Mouse (Mus musculus) testis, postnatal 14 days (tissue): Measurements from ENCODE around the gene Cnbp.

ENCODE experiments used
- DNase-seq: peaks from one replicate; pipeline ENCODE4 v3.0.0; 2021; ENCODE audit warnings: low spot score

Cnbp gene

DNA sequence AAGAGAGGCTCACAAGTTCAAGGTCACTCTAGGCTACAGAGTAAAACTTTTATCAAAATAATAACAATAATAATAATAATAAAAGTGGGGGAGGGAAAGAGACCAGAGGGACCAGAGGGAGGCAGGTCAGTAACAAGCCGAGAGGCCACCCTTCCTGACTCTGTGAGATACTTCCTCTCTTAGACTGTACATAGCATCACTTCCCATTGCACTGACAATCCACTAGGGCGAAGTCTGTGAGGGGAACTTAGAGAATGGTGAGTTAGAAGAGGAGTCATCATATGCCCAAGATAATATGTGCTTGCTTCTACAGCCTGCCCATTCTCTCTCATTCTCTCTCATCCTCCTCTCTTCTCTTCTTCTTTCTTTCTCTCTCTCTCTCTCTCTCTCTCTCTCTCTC lies 44.9 kb downstream of the Cnbp start:
- DNase-seq, result no peak

DNA sequence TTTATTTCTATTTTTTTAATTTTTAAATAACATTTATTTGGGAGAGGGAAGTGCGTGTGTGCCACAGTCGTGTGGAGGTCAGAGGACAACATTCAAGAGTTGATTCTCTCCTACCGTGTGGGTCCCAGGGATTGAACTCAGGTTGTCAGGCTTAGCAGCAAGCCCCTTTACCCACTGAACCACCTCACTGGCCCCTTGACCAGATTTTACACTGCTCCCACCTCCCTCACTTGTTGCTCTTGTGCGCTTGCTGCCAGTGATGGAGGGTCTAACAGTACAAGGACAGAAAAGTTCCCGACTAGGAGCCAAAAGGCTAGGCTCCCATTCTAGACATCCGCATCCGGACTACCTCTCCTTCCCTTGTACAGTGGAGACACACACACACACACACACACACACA lies 45.5 kb downstream of the Cnbp start:
- no peak for DNase-seq

DNA sequence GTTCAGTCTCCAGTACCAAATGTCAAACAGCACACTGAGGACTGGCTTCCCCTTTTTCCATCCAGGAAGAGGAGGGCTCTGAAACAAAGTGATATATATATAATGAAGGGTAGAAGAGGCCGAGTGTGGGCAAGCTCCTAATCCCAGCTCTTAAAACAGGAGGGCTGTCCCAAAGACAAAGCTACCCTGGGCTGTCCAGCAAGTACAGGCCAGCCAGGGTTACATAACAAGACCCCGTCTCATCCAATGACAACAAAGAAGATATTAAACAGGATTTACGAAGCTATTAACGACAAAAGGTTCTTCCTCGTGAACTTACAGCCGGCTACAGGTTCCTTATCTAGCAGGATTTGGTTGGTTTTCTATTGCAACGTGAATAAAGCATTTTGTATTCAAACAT lies 46.0 kb downstream of the Cnbp start:
- DNase-seq, result no peak

DNA sequence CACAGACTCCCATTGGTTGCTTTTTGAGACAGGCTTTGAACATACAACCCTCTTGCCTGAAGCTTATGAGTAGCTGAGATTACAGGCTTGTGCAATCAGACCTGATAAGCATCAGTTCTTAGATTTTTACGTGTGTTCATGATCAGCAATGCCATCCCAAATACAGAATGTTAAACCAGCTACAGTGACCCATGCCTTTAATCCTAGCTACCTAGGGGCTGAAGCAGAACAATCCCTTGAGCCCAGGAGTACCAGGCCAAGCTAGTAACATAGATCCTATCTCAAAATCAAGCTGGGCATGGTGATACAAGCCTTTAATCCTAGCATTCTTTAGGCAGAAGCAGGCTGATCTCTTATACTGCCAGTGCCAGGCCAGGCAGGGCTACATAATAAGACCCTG lies 46.9 kb downstream of the Cnbp start:
- DNase-seq, result no peak

DNA sequence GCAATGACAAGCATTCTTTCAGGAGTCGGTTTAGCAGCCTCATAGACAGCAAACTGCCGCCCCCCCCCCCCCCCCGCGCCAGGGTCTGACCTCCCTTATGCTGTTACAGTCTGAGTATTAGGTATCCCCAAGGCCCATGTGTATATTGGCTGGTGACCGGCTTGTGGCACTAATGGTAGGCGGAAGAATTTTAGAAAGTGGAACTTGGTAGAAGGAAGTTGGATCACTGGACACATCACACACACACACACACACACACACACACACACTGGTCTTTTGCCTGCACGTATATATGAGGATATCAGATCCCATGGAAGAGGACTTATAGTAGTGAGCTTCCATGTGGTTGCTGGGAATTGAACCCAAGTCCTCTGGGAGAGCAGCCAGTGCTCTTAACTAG lies 48.4 kb downstream of the Cnbp start:
- no peak for DNase-seq

DNA sequence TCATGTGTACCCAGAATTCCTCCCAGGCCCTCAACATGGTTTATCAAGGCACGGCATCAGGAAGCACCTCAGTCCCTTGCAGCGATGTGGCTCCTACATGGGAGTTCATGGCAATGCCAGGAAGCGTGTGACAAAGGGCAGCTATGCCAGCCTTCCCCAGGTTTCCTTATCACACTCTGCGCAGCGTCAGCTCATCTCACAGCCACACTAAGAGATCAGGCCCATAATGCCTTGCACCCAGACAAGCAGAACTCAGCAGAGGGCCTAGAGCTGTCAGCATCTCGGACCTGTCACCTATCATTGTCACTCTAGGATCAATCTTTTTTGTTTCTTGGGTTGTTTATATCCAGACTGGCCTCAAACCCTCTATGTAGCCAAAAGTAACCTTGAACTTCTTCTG lies 51.3 kb downstream of the Cnbp start:
- no peak for DNase-seq

DNA sequence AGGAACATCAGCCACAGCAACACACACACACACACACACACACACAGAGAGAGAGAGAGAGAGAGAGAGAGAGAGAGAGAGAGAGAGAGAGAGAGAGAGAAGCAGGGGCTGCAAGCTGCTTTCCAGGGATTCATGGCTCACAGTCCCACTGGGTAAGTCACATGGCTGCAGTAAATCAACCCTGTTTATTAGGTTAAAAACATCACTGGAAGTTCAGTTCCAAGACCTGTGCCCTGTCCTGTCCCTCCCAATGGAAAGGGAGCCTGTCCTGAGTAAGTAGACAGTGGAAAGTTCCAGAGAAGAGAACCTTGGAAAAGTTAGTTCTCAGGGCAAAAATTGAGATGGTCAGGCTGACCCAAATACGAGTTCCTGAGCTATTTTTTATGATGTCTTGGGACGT lies 53.6 kb downstream of the Cnbp start:
- no peak for DNase-seq

DNA sequence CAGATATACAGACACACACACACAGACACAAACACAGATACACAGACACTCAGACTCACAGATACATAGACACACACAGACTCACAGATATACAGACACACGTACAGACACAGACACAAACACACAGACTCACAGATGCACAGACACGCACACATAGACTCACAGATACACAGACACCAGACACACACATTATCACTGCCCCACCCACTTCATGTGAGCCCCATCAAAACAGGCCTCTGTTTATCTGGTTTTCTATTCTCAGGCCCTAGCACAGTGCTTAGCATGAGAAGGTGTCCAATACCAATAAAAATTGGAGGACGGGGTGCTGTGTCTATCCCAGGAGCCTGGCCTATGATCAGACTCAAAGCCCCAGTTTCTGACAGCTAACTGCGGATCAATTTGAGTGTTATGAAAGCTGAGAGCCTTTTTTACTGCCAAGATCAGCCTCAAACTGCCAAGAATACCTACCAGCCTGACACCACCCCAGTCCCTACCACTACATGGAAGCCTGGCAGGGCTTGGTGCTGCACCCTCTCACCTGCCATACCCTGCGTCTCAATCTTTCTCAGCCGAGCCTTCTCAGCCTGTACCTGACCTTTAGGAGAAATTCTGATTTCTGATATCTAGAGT lies 54.5 kb downstream of the Cnbp start:
- DNase-seq, result no peak

DNA sequence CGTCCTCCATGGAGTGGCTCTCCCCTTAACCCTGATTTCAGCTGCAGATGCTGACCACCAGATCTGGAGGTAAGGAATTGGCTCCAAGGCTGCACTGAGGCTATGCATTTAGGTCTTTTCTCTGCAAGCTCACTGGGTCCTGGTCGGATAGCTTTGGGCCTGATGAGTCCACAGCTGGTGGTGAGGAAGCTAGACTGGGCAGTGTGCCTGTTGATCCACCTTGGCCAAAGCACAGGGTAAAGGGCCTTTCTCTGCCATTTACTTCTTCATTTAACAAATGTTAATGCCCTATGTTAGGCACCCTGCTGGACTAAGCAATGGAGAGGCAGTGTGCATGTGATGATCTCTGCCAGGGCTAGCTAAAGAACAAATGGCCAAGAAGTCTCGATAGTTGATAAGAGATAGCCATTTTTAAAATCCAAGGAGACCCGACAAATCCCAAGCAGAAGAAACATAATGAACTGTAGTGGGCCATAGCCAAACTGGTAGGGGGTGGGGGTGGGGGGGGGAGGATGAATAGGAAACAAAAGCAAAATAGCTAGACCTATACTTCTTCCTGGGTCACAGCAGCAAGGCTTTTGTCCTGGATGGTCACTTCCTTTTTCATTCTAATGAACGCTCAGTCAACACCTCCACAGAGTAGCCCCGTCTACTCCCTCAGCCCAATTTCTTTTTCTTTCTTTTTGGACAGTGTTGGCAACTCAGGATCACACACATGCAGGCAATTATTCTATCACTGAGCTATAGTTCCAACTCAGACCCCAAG lies 55.3 kb downstream of the Cnbp start:
- DNase-seq, result no peak

DNA sequence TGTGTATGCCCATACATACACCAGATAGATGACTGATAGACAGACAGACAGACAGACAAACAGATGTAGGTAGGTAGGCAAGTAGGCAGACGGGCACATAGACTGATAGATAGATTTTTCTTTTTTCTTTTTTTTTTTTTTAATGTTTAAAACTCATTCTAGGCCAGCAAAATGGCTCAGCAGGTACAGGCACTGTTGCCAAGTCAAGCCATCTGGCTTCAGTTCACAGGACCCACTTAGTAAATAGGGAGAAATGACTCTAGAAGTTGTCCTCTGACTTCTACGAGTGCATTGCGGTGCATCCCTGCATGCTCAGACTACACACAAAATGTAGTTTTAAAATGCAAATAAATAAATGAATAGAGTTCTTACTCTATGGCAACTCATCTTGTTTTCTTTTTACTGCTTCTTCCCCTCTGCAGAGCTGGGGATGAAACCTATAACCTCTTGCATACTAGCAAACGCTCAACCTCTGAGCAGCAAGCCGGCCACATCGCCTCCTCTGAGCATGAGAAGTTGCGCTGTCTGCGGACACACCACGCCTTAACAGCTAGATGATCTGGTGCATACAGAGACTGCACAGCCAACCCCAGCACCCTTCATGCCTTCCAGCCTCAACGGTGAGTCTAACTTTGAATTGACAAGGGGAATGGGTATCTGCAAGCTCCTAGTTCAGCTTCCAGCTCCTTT lies 56.9 kb downstream of the Cnbp start:
- no peak for DNase-seq
